Mouse (Mus musculus) 3134 (cell line): ENCODE data around the gene Camkk1.

ENCODE experiments used
- DNase-seq: peaks from one replicate; pipeline ENCODE4 v3.0.0-alpha.2; 2011; ENCODE audit warnings: low spot score; ENCODE audit not compliant: insufficient read length; ENCODE audit errors: extremely low read depth

Camkk1 gene

DNA sequence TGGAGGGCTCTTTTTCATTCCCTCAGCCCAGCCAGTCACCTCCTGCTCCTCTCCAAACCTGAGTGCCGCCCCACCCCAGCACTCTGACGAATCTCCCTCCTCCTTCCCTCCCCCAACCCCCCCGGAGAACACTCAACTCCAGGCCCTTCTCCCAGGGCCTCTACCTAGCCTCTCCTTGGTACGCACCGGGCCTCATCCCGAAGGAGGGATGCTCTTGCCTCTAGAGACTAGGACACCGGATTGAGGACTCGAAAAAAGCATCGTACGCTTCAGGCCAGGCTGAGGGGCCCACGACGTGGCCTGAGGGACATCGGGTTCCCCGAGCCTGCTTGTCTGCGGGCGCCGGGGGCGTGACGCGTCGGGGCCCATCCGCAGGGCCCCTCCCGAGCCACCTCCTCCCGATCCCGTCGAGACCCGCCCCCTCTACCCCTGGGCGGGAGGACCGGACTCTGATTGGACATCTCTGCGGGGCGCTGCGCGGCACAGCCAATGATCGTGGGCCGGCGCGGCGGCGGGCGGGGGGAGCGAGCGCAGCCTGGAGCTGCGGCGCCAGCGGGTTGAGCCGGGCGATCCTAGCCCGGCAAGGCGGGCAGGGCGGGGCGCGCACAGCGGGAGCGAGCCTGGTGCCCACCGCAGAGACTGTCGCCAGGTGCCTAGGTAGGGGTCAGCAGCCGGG, at the start of gene Camkk1:
Camkk1 (plus strand) TSS at position 538 of the 676 bp plus-strand sequence.
- DNase-seq: peak; percentile 97

GRCm38 (mm10) chr11:72974995-72975503, 43.8 kb upstream of the Camkk1 start:
- peak; percentile 58 for DNase-seq

- DNase-seq: no peak
Measured at GRCm38 (mm10) chr11:72982516-72982915, 36.3 kb upstream of the Camkk1 start.

DNA sequence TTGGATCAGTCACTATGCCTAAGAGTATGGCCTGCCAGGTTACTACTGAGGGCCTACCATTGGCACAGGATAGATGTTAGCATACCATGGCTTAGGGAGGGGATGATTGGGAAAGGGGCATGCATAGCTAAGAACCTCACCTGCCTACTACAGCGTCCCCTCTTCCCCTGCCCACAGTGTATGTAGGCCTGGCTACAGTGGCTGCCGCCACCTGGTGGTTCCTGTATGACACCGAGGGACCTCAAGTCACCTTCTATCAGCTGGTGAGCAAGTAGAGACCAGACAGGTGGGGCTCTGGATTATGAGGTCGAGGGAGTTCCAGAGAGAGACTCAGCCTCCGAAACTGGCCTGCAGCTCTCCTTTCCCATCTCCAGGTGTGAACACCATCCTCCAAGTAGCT, 35.5 kb upstream of the Camkk1 start:
- no peak for DNase-seq

GRCm38 (mm10) chr11:72986745-72987144, 32.1 kb upstream of the Camkk1 start:
- no peak for DNase-seq

DNA sequence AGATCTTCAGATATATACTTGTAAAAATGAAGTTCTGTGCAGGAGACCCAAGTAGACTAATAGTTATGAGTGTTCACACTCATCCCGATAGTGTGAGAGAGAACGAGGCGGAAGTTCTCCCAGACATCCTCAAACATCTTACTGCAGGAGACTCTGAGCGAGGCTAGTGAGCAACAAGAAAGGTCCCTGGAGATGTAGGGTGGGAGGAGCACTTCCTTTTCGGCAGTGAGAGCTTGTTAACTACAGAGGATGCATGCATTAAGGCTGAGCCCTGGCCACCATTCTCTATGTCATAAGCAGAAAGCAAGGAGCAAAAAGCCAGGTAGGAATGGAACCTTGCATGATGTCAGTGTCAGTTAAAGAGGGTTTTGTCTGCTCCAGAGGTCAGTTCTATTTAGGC, 31.6 kb upstream of the Camkk1 start:
- no peak for DNase-seq

DNA sequence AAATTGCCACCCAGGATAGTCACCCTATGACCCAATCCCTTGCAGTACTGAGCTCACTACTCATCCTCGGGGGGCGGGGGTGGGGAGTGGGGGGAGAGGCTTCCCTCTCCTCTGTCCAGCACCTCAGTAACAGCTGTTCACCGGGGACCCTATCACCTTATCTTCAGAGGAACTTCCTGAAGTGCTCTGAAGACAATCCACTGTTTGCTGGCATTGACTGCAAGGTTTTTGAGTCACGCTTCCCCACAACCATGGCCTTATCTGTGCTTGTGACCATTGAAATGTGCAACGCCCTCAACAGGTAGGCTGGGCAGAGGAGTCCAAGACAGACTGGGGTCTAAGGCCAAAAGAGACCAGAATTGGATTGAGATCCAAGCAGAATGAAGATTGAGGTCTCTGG, 31.0 kb upstream of the Camkk1 start:
- DNase-seq: no peak

DNA sequence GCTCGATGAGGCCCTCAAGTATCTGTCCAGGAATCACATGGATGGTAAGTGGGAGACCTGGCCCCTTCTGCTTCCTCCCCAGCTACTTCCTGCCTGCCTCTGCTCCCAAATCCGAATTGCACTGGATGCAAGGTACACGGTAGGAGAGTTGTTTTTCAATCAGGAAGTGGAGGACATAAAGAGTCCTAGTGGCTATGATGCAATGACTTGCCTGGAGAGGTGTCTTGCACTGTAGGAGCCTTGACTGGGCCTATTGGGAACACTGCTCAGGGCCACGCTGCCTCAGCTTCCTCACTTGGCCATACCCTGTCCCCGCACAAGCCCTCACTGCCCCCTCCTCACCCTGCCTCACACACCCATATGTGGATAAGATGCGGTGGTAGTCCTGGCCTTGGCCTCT, 29.8 kb upstream of the Camkk1 start:
- no peak for DNase-seq

GRCm38 (mm10) chr11:72990688-72991087, 28.1 kb upstream of the Camkk1 start:
- DNase-seq: no peak

DNA sequence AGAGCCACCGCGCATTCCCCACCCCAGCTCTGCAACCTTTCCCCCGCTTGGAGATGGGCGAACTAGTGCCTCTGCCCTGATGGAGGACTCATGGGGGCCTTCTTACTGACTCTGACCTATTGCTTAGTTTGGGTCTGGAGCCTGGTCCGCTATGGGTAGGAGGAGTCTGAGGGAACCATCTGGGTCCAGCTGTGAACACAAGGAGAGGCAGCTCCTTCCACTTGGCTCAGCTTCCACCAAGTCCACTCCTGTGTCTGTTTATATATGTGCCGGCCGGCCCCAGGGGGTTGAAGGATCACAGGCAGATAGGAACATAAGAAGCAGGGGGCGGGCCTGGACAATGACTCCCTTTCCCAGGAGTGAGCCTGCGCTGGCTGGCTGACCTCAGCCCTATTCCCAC, 26.8 kb upstream of the Camkk1 start:
- DNase-seq: no peak

GRCm38 (mm10) chr11:72996346-72996745, 22.5 kb upstream of the Camkk1 start:
- DNase-seq: no peak

- no peak for DNase-seq
Measured at GRCm38 (mm10) chr11:72996781-72997180, 22.0 kb upstream of the Camkk1 start.

DNA sequence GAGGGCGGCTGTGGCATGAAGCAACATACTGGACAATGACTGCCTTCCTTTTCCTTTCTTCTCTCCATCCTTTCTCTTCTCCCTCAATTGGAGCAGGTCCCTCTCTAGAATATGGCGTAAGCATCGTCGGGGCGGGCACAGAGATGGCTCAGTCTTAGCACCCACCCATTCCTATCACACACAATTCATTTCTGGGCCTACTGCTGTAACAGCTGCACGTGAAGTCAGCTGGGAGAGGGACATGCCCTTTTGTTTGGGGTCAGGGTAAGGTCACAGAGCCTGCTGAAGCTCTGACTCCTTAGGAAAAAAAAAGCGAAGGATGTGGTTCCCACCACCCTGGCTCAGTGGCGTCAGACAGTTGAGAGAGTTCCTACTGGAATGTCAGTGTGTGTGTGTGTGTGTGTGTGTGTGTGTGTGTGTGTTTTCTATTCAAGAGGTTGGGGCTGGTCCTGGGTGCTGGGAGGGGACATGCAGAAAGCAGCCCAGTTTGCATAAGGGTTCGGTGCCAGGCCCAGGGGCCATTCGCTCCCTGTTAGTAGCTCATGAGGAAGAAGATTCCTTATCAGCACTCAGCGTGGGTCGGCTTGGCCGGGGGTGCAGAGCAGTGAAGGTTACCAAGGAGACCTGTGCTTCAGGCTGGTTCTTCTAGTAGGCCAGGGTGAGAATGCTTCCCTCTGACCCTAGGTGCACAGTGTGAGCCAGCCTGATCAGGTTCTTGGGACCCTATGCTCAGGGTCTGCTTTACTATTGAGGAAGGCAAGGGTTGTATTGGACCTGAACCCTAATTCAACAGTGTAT, 21.1 kb upstream of the Camkk1 start:
- no peak for DNase-seq

DNA sequence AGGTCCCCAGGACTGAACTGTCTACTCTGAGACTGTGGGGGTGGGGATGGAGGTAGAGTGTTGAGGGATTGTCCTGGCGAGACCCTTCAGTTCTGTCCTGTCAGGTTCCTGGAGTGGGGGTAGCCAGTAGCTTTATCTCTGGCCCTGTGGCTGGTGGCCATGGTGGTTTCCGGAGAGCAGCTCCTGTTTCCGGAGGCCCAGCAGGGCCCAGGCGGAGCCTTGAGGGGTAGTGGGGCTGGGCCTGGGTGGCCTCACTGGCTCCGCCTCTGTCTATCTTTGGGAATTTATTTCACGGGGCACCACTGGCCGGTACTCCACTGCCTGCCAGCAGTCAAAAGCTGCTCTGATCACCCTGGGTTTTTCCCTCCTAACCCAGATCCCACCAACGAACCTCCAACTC, 20.0 kb upstream of the Camkk1 start, which contains the start of gene P2rx1:
P2rx1 (plus strand) TSS at position 333 of the 400 bp plus-strand sequence.
- DNase-seq: no peak

DNA sequence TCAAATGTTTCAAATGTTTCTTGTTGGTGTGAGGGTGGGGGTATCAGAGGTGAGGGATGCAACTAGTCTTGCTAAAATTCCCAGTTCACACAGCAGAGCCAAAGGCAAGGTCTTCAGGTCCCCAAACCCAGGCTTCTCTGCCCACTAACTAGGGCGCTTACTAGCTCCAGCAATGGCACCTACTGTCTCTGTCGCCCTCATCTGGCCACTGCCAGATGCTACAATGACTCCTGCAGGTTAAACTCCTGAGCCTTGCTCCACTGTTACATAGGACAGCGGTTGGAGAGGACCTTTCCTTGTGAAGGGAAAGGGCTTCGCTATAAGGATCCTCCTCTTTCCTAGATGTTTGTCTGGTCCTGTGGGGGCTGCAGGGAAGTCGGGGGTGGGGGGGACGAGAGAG, 17.8 kb upstream of the Camkk1 start:
- no peak for DNase-seq

DNA sequence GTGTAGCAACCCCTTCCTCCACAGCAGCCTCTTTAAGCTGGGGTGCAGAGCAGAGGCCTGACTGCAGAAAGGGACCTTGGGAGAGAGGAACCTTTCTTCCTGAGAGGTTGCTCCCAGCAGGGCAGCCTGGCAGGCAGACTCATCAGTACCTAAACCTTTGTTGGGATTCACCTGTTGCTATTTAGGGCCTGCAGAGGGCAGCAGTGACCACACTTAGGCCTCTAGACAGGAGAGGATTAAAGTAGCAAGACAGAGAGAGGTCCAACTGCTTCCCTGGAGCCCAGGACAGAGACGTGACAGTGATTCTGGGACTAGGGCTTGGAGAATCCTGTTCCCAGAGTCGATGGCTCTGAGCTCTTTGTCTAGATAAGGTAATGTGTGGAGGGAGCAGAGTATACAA, 12.4 kb upstream of the Camkk1 start:
- peak; percentile 41 for DNase-seq

GRCm38 (mm10) chr11:73007113-73007512, 11.7 kb upstream of the Camkk1 start:
- no peak for DNase-seq

- DNase-seq: peak; percentile 40
Measured at GRCm38 (mm10) chr11:73007698-73008481, 10.9 kb upstream of the Camkk1 start.

DNA sequence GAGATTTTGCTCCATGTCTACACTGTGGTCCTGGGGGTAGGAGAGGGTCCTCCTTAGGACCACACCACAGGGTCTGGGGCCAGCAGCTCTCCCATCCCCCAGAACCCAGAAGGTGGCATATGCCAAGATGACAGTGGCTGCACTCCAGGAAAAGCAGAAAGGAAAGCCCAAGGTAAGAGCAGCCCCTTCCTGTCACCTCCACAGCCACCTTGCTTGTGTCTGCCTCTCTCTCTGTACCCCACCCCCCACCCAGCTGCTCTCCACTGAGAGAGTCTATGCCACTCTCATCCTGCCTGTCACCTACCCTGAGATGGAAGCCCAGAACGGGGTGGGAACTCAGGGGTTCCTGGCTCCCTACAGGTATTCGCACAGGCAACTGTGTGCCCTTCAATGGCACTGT, 10.0 kb upstream of the Camkk1 start:
- no peak for DNase-seq

DNA sequence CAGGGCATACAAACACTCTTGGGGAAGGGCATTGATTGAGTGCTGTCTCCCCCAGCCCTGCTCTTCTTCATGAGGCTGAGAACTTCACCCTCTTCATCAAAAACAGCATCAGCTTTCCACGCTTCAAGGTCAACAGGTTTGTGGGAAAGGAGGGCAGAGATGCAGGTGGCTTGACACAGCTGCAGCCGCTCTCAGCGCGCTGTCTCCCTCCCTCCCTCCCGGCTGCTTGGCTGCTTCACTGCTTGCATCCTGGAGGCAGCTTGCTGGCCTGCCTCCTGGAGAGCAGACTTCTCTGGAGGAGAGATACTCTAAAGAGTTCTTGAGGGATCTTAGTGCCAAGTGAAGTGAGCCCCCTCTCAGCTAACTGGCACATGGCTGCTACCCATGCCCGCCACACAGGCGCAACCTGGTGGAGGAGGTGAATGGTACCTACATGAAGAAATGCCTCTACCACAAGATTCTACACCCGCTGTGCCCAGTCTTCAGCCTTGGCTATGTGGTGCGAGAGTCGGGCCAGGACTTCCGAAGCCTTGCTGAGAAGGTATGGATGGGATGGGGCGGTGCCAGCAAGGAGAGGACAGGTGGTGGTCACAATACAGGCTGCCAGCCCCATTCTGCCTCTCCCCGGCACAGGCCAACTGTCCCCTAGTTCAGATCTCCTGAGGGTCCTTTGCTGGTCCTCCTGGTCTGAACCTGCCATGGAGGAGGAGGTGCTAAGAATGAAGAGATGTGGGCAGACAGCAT, 9.1 kb upstream of the Camkk1 start:
- no peak for DNase-seq
